Mouse (Mus musculus) embryo, embryonic 10 days (tissue): Measurements from ENCODE around the gene Rrp9.

Experiments used
- DNase-seq: peaks from one replicate; pipeline ENCODE4 v3.0.0-alpha.2; 2015; ENCODE audit warnings: low spot score

Rrp9 gene

GRCm38 (mm10) chr9:106475663-106476001 is at the start of gene Rrp9:
Rrp9 (plus strand) TSS chr9:106475963.
- no peak for DNase-seq

- DNase-seq: no peak
These were observed 47.0 kb upstream of the Rrp9 start for GRCm38 (mm10) chr9:106428719-106429220.

GRCm38 (mm10) chr9:106429221-106430014 is 46.3 kb upstream of the Rrp9 start, which contains the start of gene Rpl29:
Rpl29 (plus strand) TSS chr9:106429454.
- DNase-seq: peak; percentile 98

GRCm38 (mm10) chr9:106430015-106430264 is 45.8 kb upstream of the Rrp9 start:
- DNase-seq: no peak

- no peak for DNase-seq
These were observed 42.4 kb upstream of the Rrp9 start for GRCm38 (mm10) chr9:106433389-106433788.

GRCm38 (mm10) chr9:106436566-106436965 is 39.2 kb upstream of the Rrp9 start:
- no peak for DNase-seq

- no peak for DNase-seq
These were observed 33.1 kb upstream of the Rrp9 start for GRCm38 (mm10) chr9:106442680-106443079.

- no peak for DNase-seq
These were observed 30.9 kb upstream of the Rrp9 start for GRCm38 (mm10) chr9:106444836-106445235.

GRCm38 (mm10) chr9:106447348-106447747 is 28.4 kb upstream of the Rrp9 start, which contains the start of the genes Abhd14b and Abhd14a:
Abhd14b (plus strand) TSS chr9:106447459.
Abhd14a (minus strand) TSS chr9:106447678.
- peak; percentile 97 for DNase-seq

- no peak for DNase-seq
These were observed 27.8 kb upstream of the Rrp9 start for GRCm38 (mm10) chr9:106447951-106448350.

- peak; percentile 89 for DNase-seq
These were observed 27.2 kb upstream of the Rrp9 start for GRCm38 (mm10) chr9:106448498-106449031.

GRCm38 (mm10) chr9:106449947-106450346 is 25.8 kb upstream of the Rrp9 start:
- no peak for DNase-seq

- peak; percentile 74 for DNase-seq
These were observed 25.1 kb upstream of the Rrp9 start for GRCm38 (mm10) chr9:106450661-106451060.

GRCm38 (mm10) chr9:106451298-106451697 is 24.5 kb upstream of the Rrp9 start:
- no peak for DNase-seq

GRCm38 (mm10) chr9:106451899-106452298 is 23.9 kb upstream of the Rrp9 start:
- DNase-seq: no peak

- DNase-seq: no peak
These were observed 23.4 kb upstream of the Rrp9 start for GRCm38 (mm10) chr9:106452351-106452750.

- peak; percentile 74 for DNase-seq
These were observed 22.9 kb upstream of the Rrp9 start for GRCm38 (mm10) chr9:106452821-106453220.

- peak; percentile 83 for DNase-seq
These were observed 22.3 kb upstream of the Rrp9 start, which contains the start of gene Pcbp4 for GRCm38 (mm10) chr9:106453271-106454070. Pcbp4 (plus strand) TSS chr9:106453291.

- peak; percentile 52 for DNase-seq
These were observed 21.5 kb upstream of the Rrp9 start for GRCm38 (mm10) chr9:106454071-106454761.

GRCm38 (mm10) chr9:106454888-106455681 is 20.7 kb upstream of the Rrp9 start:
- DNase-seq: peak; percentile 83
